Mouse (Mus musculus) limb, embryonic 15.5 days (tissue): ENCODE measurements around the gene Lrsam1. TPM values are rescaled to one million over a fixed set of nuclear protein-coding genes. Genes with fewer than 3 reads are reported as not detected.
A peak's percentile ranks its signal among the peaks of the same experiment; 100 is the strongest.
"Not testable (repeated sequence)": the region's sequence is repeated elsewhere in the genome, so short reads cannot be mapped to it uniquely, and the experiment has no call there.

Source experiments
- ATAC-seq: fragments of 200-750 bp; cut with Nextera tagmentation; 2 replicates; pipeline ENCODE4 v1.8.0; 2017; ENCODE audit warnings: low read depth, moderate TSS enrichment; ENCODE audit not compliant: insufficient number of reproducible peaks, low FRiP score, low TSS enrichment
- H3K27ac ChIP-seq: fragments of 300-500 bp; sonication (generic); 2 replicates; pipeline ENCODE4 v1.5.1; 2015; ENCODE audit warnings: moderate library complexity, mild to moderate bottlenecking, inconsistent platforms
- H3K27me3 ChIP-seq: fragments of 300-500 bp; sonication (generic); 2 replicates; pipeline ENCODE4 v1.6.1; 2015; ENCODE audit warnings: inconsistent platforms
- H3K36me3 ChIP-seq: fragments of 300-500 bp; sonication (generic); 2 replicates; pipeline ENCODE4 v1.6.1; 2015; ENCODE audit warnings: inconsistent platforms
- H3K4me1 ChIP-seq: fragments of 300-500 bp; sonication (generic); 2 replicates; pipeline ENCODE4 v1.6.1; 2015; ENCODE audit warnings: inconsistent platforms
- H3K4me2 ChIP-seq: fragments of 300-500 bp; sonication (generic); 2 replicates; pipeline ENCODE4 v1.6.1; 2015; ENCODE audit warnings: mild to moderate bottlenecking, inconsistent platforms
- H3K4me3 ChIP-seq: fragments of 300-500 bp; sonication (generic); 2 replicates; pipeline ENCODE4 v1.5.1; 2015; ENCODE audit warnings: mild to moderate bottlenecking, inconsistent platforms
- H3K9ac ChIP-seq: fragments of 300-500 bp; sonication (generic); 2 replicates; pipeline ENCODE4 v1.6.1; 2015; ENCODE audit warnings: inconsistent platforms
- H3K9me3 ChIP-seq: fragments of 300-500 bp; sonication (generic); 2 replicates; pipeline ENCODE4 v1.6.1; 2016; ENCODE audit warnings: inconsistent platforms
- WGBS: fragments of 180-500 bp; shearing (Covaris S2); methylation state at CpG from one replicate; pipeline ENCODE4 v1.1.7; 2015; 5-methylcytosine and 5-hydroxymethylcytosine counted together
- polyA plus RNA-seq: library from polyadenylated mRNA; unstranded; fragments of >200 nt; fragmentation: Nextera tagmentation; extraction: Ambion mirVana; gene quantifications from 2 replicates; pipeline ENCODE4 v1.2.1, GENCODE M21; 2015

The Lrsam1 gene
- 11.3 and 12.0 TPM in 2 replicates for polyA plus RNA-seq

DNA sequence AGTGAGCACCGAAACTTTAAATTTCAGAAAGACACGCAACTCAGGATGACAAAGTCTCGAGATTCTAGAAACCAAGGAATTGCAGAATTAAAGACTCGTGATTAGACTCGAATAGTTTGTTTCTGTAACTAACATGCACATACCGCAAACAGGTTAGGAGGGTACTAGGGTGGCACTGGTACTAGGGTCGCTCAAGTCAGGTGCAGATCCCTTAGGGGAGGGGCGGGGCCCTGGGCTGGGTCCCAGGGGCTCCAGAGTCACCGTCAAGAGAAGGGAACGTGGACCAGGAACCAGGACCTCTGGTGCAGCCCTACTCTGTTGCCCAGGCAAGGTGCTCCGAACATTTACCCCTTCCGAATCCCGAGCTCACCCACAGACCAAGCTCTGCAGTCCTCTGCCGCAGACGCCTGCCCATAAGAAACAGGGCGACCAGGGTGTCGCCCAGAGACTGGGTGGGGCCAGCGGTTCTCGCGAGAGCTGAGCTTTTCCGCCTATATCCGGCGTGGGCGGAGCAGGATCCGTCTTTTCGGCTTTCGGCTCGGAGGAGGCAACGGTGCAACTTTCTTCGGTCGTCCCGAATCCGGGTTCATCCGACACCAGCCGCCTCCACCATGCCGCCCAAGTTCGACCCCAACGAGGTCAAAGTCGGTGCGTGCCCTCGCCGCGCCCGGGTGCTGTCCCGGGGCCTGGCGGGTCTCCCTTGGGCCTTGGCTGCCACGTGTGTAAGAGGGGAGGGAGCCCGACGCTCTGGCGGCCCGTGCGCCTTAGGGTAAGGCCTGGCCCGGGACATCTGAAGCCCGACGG lies at the start of gene Lrsam1, which contains the start of gene Rpl12:
Gene Lrsam1 (minus strand): TSS at position 423 of the 804 bp plus-strand sequence.
Gene Rpl12 (plus strand): TSS at position 368 of the 804 bp plus-strand sequence.
- H3K27me3 ChIP-seq = no peaks in the 10 kb centered on the region
- H3K4me2 ChIP-seq = peak within 1 kb of the TSS; percentile 74
- peak; percentile 89 for ATAC-seq
- peak within 1 kb of the TSS; percentile 89 for H3K9ac ChIP-seq
- 2% methylated on average over 55 of the region's 55 CpGs for WGBS
- peaks cover 40% of the 10 kb centered on the region for H3K4me1 ChIP-seq
- H3K36me3 ChIP-seq = peaks cover 45% of the 10 kb centered on the region
- peak within 1 kb of the TSS; percentile 79 for H3K4me3 ChIP-seq
- H3K9me3 ChIP-seq = no peaks in the 10 kb centered on the region
- H3K27ac ChIP-seq = peak within 1 kb of the TSS; percentile 88

DNA sequence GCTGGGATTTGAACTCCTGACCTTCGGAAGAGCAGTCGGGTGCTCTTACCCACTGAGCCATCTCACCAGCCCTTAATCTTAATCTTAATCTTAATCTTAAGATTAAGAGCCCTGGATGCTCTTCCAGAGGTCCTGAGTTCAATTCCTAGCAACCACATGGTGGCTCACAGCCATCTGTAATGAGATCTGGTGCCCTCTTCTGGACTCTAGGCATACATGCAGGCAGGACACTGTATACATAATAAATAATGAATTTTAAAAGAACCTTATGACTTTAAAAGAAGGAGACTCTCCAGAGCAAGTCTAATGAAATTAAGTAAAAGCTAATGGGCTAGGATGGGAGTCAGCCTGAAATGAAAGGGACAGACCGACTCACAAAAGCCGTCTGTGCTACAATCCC lies 47.6 kb upstream of the Lrsam1 start:
- H3K4me1 ChIP-seq, ATAC-seq, H3K36me3 ChIP-seq, H3K4me2 ChIP-seq, H3K27ac ChIP-seq, H3K9me3 ChIP-seq, H3K4me3 ChIP-seq, H3K9ac ChIP-seq, H3K27me3 ChIP-seq: not testable (repeated sequence)
- WGBS = 85% methylated on average over 4 of the region's 4 CpGs

DNA sequence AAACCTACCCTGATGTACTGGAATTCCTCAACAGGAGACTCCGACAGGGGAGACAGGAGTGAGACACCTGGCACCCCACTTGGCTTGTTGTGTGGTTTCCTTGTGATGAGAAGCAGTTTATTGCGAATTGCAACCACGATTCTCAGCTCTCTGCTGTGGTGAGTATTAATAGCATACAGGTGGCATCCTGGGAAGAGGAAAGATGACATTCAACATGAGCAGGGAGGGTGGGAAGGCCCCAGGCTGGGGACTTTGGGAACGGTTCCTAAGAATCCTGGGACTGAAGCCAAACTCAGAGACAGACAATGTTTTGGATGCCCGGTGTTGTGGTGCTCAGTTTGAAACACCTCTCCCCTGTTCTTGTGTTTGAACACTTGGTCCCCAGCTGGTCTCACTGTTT lies 43.6 kb upstream of the Lrsam1 start:
- Histone ChIP-seq H3K9me3 (no peaks in the 10 kb centered on the region), H3K4me2 (no peak overlapping the region), H3K27ac (no peak overlapping the region), H3K4me3 (no peak overlapping the region), H3K27me3 (no peaks in the 10 kb centered on the region), H3K9ac (no peak overlapping the region), H3K4me1 (no peaks in the 10 kb centered on the region), H3K36me3 (peaks cover 6% of the 10 kb centered on the region; the same call in 1 of the 2 replicates)
- 56% methylated on average over 5 of the region's 5 CpGs for WGBS
- no peak for ATAC-seq

DNA sequence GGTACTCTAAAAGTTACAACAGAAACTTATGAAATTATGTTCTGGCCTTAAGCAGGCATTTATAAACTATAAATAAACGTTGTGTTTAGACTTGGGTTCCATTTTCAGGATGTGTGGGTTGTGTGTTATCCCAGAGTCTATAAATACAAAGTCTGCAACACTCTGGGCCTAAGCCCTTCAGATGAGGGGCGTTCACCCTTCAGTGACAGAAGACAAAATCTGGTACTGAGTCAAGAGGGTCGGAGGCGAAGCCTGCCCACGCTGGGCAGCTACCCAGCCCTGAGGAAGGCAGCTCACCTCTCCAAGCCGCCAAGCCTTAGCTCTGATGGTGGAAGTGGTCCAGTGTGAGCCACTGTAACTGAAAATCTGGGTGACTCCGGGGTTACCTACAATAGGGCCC lies 40.7 kb upstream of the Lrsam1 start:
- H3K4me2 ChIP-seq = no peak overlapping the region
- ATAC-seq = no peak
- H3K27ac ChIP-seq = no peak overlapping the region
- 78% methylated on average over 7 of the region's 7 CpGs for WGBS
- H3K9ac ChIP-seq = no peak overlapping the region
- no peaks in the 10 kb centered on the region for H3K4me1 ChIP-seq
- H3K4me3 ChIP-seq = no peak overlapping the region
- no peaks in the 10 kb centered on the region for H3K27me3 ChIP-seq
- peaks cover 6% of the 10 kb centered on the region; the same call in 1 of the 2 replicates for H3K36me3 ChIP-seq
- no peaks in the 10 kb centered on the region for H3K9me3 ChIP-seq

DNA sequence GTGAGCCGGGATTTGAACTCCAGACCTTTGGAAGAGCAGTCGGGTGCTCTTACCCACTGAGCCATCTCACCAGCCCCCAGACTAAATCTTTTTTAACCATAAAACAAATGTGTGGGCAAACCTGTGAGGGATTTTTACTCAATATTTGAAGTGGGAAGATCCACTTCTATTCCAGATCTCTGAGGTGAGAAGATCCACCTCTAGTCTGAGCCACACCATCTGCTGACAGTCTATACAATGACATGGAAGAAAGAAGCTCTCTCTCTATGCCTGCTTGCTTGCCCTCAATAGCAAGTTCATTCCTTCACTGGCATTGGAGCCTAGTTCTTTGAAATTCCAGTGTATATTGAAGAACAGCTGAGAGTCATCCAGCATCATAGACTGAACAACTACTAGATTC lies 38.3 kb upstream of the Lrsam1 start:
- Histone ChIP-seq H3K27me3 (no peaks in the 10 kb centered on the region), H3K4me3 (no peak overlapping the region), H3K27ac (no peak overlapping the region), H3K4me1 (no peaks in the 10 kb centered on the region), H3K9me3 (no peaks in the 10 kb centered on the region), H3K4me2 (no peak overlapping the region), H3K36me3 (no peaks in the 10 kb centered on the region), H3K9ac (no peak overlapping the region)
- no peak for ATAC-seq
- WGBS = 86% methylated on average over 2 of the region's 2 CpGs

DNA sequence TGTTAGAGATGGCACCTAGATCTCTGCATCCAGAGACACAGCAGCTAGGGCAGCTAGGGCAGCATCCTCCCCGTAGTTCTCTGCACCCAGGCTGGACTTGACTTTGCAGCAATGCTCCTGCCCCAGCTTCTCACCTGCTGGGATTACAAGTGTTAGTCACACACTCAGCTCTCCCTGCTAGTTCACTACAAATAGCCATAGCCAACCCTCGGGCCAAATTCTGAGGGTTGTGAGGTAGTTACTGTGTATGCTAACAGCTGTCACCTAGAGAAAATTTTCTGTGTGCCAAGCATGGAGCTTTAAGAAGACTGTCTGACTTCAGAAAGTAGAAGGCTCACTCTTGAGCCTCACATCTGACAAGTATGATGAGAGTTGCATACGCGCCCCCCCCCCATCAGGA lies 36.4 kb upstream of the Lrsam1 start:
- H3K4me2 ChIP-seq = no peak overlapping the region
- no peaks in the 10 kb centered on the region for H3K27me3 ChIP-seq
- no peak overlapping the region for H3K9ac ChIP-seq
- H3K4me3 ChIP-seq = no peak overlapping the region
- no peaks in the 10 kb centered on the region for H3K9me3 ChIP-seq
- no peaks in the 10 kb centered on the region for H3K36me3 ChIP-seq
- H3K27ac ChIP-seq = no peak overlapping the region
- no peaks in the 10 kb centered on the region for H3K4me1 ChIP-seq
- WGBS = 66% methylated on average over 4 of the region's 4 CpGs
- ATAC-seq = no peak

DNA sequence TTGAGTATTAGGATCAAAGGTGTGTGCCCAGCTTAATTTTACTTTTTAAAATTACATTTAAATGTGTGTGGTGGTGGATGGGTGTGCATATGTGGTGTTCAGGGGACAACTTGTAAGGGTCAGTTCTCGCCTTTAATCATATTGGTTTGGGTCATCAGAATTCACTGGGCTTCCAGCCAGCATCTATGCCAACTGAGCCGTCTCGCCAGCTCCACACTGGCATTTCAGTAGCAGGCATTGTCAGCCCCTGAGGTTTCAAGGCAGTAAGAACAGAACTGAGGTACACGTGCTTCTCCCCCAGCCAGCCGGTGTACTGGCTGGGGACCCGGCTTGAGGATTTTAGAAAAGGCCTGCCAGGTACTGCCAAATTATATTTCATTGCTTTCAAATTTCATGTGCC lies 35.7 kb upstream of the Lrsam1 start:
- ATAC-seq = no peak
- H3K36me3 ChIP-seq = no peaks in the 10 kb centered on the region
- H3K9ac ChIP-seq = no peak overlapping the region
- 77% methylated on average over 6 of the region's 6 CpGs for WGBS
- H3K4me1 ChIP-seq = no peaks in the 10 kb centered on the region
- H3K4me2 ChIP-seq = no peak overlapping the region
- H3K9me3 ChIP-seq = no peaks in the 10 kb centered on the region
- H3K27ac ChIP-seq = no peak overlapping the region
- no peak overlapping the region for H3K4me3 ChIP-seq
- H3K27me3 ChIP-seq = no peaks in the 10 kb centered on the region

DNA sequence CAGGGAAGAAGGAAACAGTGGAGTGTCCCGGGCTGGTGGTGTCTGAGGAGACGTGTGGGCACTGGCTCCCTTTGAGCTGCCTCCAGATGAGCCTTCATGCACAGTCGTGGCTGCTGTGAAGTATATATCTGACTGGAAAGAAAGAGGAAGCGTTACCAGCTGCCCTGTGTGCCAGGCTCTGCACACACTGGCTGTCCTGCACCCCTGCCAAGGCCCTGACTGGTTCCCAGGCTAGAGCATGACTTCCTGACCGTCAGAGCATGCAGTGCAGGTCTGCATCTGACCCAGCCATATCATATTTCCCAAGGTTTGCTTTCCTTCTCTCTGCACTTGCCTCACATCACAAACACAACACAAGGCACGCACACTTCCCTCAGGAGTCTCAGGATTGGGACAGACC lies 30.7 kb upstream of the Lrsam1 start:
- Histone ChIP-seq H3K9me3 (no peaks in the 10 kb centered on the region), H3K27ac (no peak overlapping the region), H3K4me2 (no peak overlapping the region), H3K27me3 (no peaks in the 10 kb centered on the region), H3K4me3 (no peak overlapping the region), H3K9ac (no peak overlapping the region), H3K4me1 (no peaks in the 10 kb centered on the region), H3K36me3 (no peaks in the 10 kb centered on the region)
- WGBS = 62% methylated on average over 6 of the region's 6 CpGs
- no peak for ATAC-seq

DNA sequence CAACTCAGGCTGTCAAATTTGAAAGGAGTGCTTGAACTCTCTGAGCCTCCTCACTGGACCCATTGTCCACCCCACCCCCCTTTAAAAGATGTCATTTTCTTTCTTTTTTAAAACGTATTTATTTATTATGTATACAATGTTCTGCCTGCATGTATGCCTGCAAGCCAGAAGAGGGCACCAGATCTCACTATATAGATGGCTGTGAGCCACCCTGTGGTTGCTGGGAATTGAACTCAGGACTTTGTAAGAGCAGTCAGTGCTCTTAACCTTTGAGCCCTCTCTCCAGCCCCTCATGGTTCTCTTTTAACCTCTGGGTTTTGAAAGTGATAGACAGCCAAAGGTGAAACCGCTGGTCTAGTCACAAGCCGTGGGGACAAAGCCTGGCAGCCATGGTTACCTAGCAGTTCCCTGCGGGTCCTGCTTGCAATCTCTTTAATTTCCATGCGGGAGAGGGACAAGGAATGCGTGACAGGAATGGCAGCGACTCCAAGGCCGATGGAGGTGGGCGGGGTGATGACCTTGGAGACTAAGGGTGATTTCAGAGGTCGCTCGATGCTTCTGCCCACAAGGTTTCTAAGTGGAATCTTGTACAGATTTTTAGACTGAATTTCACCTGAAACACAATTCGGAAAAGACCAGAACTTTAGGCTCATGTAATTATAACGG lies 28.9 kb upstream of the Lrsam1 start:
- H3K27ac ChIP-seq = no peak overlapping the region
- WGBS = 67% methylated on average over 13 of the region's 13 CpGs
- no peak overlapping the region for H3K4me3 ChIP-seq
- H3K36me3 ChIP-seq = no peaks in the 10 kb centered on the region
- no peak for ATAC-seq
- H3K27me3 ChIP-seq = no peaks in the 10 kb centered on the region
- no peaks in the 10 kb centered on the region for H3K4me1 ChIP-seq
- H3K9me3 ChIP-seq = no peaks in the 10 kb centered on the region
- H3K9ac ChIP-seq = no peak overlapping the region
- H3K4me2 ChIP-seq = no peak overlapping the region

DNA sequence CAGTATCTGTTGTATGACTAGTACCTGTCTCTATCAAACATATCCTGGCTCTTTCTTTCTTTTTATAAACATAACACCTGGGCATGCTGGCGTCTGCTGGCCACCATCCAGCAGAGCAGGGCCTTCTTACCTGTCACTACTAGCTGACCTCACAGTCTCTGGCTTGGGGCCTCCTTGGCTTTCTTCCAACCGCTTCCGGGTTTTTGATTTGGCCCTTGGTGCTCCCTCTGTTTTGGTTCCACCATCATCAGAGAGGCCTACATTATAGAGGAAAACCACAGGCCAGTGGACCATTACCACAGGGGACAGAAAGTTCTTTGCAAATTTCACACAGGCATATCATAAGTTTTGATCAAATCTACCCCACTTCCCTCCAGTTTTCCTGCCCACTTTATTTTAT lies 28.0 kb upstream of the Lrsam1 start:
- Histone ChIP-seq H3K4me2 (no peak overlapping the region), H3K9me3 (no peaks in the 10 kb centered on the region), H3K27me3 (no peaks in the 10 kb centered on the region), H3K9ac (no peak overlapping the region), H3K36me3 (no peaks in the 10 kb centered on the region), H3K4me1 (no peaks in the 10 kb centered on the region), H3K4me3 (no peak overlapping the region), H3K27ac (no peak overlapping the region)
- ATAC-seq = no peak
- 58% methylated on average over 3 of the region's 3 CpGs for WGBS

DNA sequence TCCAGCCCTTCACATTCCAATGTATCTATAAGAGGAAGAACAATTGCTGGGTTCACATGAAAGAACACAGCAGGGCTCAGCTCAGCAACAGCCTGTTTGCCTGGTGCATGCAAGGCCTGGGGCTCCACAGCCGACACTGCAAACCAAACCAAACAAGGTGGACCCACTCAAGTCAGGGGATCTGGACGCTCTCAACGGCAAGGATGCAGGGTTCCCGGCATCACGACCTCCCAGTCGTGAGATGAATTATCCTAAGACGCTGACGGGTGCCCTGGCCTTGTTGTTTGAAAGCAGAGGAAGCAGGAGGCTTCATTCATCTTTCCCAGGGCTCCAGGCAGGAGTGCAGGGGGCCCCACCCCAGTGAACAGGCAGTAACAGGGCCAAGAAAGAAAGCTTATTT lies 24.4 kb upstream of the Lrsam1 start:
- no peak for ATAC-seq

DNA sequence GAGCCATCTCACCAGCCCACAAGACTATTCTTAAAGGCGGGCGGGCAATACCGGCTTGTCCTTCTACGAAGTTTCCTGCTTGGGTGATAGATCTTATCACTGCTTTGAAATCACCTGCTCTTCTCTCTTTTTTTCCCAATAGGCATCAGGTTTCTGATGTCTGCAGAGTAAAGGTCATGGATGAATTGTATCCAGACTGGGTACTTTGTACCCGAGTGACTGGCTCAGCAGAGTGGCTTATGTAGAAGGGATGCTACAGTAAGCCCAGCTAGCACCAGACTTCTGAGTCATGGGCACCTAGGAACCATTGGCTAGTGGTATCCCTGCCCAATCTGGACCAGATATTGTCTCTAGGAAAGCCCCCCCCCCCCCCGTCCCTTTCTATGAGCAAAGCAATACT lies 22.2 kb upstream of the Lrsam1 start:
- no peak overlapping the region for H3K4me2 ChIP-seq
- no peak for ATAC-seq
- no peaks in the 10 kb centered on the region for H3K36me3 ChIP-seq
- no peaks in the 10 kb centered on the region for H3K27me3 ChIP-seq
- H3K4me3 ChIP-seq = no peak overlapping the region
- 44% methylated on average over 6 of the region's 6 CpGs for WGBS
- no peak overlapping the region for H3K27ac ChIP-seq
- no peaks in the 10 kb centered on the region for H3K9me3 ChIP-seq
- peaks cover 19% of the 10 kb centered on the region for H3K4me1 ChIP-seq
- H3K9ac ChIP-seq = no peak overlapping the region

More for the DNA sequence above, 24.4 kb upstream of the Lrsam1 start:
- Histone ChIP-seq H3K9me3 (no peaks in the 10 kb centered on the region), H3K36me3 (no peaks in the 10 kb centered on the region), H3K4me1 (peaks cover 17% of the 10 kb centered on the region), H3K27me3 (no peaks in the 10 kb centered on the region), H3K9ac (no peak overlapping the region), H3K4me2 (no peak overlapping the region), H3K4me3 (no peak overlapping the region), H3K27ac (no peak overlapping the region)
- WGBS = 62% methylated on average over 8 of the region's 8 CpGs
